Mouse (Mus musculus) embryonic facial prominence, embryonic 14.5 days (tissue): Measurements from ENCODE around the gene Carf. TPM values are rescaled to one million over a fixed set of nuclear protein-coding genes. Genes with fewer than 3 reads are reported as not detected.
A peak's percentile ranks its signal among the peaks of the same experiment; 100 is the strongest.
"Not testable (repeated sequence)": the region's sequence is repeated elsewhere in the genome, so short reads cannot be mapped to it uniquely, and the experiment has no call there.

Experiments
- ATAC-seq: fragments of 200-750 bp; cut with Nextera tagmentation; 2 replicates; pipeline ENCODE4 v1.8.0; 2017; ENCODE audit warnings: low read depth, moderate number of reproducible peaks, moderate TSS enrichment
- DNase-seq: peaks from one replicate; pipeline ENCODE4 v3.0.0-alpha.2; 2015; ENCODE audit warnings: low spot score
- H3K27ac ChIP-seq: fragments of 300-500 bp; sonication (generic); replicated peaks from 2 replicates; pipeline ENCODE4 v1.5.1; 2014; ENCODE audit warnings: low read depth, mild to moderate bottlenecking, low read length, moderate library complexity
- H3K27me3 ChIP-seq: fragments of 300-500 bp; sonication (generic); replicated peaks from 2 replicates; pipeline ENCODE4 v1.6.1; 2014; ENCODE audit warnings: low read length; ENCODE audit not compliant: control insufficient read depth, insufficient read depth
- H3K36me3 ChIP-seq: fragments of 300-500 bp; sonication (generic); 2 replicates; pipeline ENCODE4 v1.6.1; 2014; ENCODE audit warnings: low read length, mixed read lengths; ENCODE audit not compliant: control insufficient read depth, insufficient read depth
- H3K4me1 ChIP-seq: fragments of 300-500 bp; sonication (generic); 2 replicates; pipeline ENCODE4 v1.6.1; 2014; ENCODE audit warnings: antibody characterized with exemption, low read length; ENCODE audit not compliant: control insufficient read depth, insufficient read depth
- H3K4me2 ChIP-seq: fragments of 300-500 bp; sonication (generic); 2 replicates; pipeline ENCODE4 v1.6.1; 2014; ENCODE audit warnings: low read depth, mild to moderate bottlenecking, low read length, moderate library complexity, mixed read lengths
- H3K4me3 ChIP-seq: fragments of 300-500 bp; sonication (generic); 2 replicates; pipeline ENCODE4 v1.5.1; 2014; ENCODE audit warnings: low read depth, mild to moderate bottlenecking, low read length
- H3K9ac ChIP-seq: fragments of 300-500 bp; sonication (generic); 2 replicates; pipeline ENCODE4 v1.6.1; 2014; ENCODE audit warnings: low read depth, mild to moderate bottlenecking, low read length, moderate library complexity, mixed read lengths
- H3K9me3 ChIP-seq: fragments of 300-500 bp; sonication (generic); 2 replicates; pipeline ENCODE4 v1.6.1; 2016; ENCODE audit warnings: low read length; ENCODE audit not compliant: control insufficient read depth
- WGBS: fragments of 180-500 bp; shearing (Covaris S2); extraction: QIAGEN DNeasy Blood & Tissue Kit; methylation state at CpG from one replicate; pipeline ENCODE4 v1.1.7; 2014; 5-methylcytosine and 5-hydroxymethylcytosine counted together
- polyA plus RNA-seq: library from polyadenylated mRNA; unstranded; fragments of >200 nt; fragmentation: Nextera tagmentation; extraction: Ambion mirVana; gene quantifications from 2 replicates; pipeline ENCODE4 v1.2.1, GENCODE M21; 2014

Carf gene
- 6.3 and 7.1 TPM in 2 replicates for polyA plus RNA-seq

GRCm38 (mm10) chr1:60098024-60098781 lies at the start of gene Carf, which contains the start of gene Wdr12:
TSS of gene Carf (plus strand) at chr1:60098247.
TSS of gene Wdr12 (minus strand) at chr1:60098645.
- Histone ChIP-seq H3K4me3 (peak within 1 kb of the TSS; percentile 95), H3K36me3 (peaks cover 10% of the 10 kb centered on the region), H3K9ac (peak within 1 kb of the TSS; percentile 95), H3K27ac (peak within 1 kb of the TSS; percentile 99), H3K4me1 (no peaks in the 10 kb centered on the region; the same call in 1 of the 2 replicates), H3K9me3 (no peaks in the 10 kb centered on the region), H3K4me2 (peak within 1 kb of the TSS; percentile 84), H3K27me3 (no peaks in the 10 kb centered on the region)
- WGBS, result under 1% methylated on average over 39 of the region's 71 CpGs
- DNase-seq (peak; percentile 99), ATAC-seq (peak; percentile 97)

GRCm38 (mm10) chr1:60054659-60055058 lies 43.4 kb upstream of the Carf start:
- no peaks in the 10 kb centered on the region for H3K9me3 ChIP-seq
- H3K4me3 ChIP-seq, result no peak overlapping the region
- DNase-seq (no peak), ATAC-seq (no peak)
- no peaks in the 10 kb centered on the region for H3K36me3 ChIP-seq
- H3K4me1 ChIP-seq, result no peaks in the 10 kb centered on the region
- H3K4me2 ChIP-seq, result no peak overlapping the region
- 29% methylated on average over 3 of the region's 3 CpGs for WGBS
- no peaks in the 10 kb centered on the region for H3K27me3 ChIP-seq
- H3K9ac ChIP-seq, result no peak overlapping the region
- no peak overlapping the region for H3K27ac ChIP-seq

GRCm38 (mm10) chr1:60056310-60056709 lies 41.7 kb upstream of the Carf start:
- 83% methylated on average over 3 of the region's 3 CpGs for WGBS
- Histone ChIP-seq H3K4me2 (no peak overlapping the region), H3K4me1 (no peaks in the 10 kb centered on the region), H3K9ac (no peak overlapping the region), H3K9me3 (no peaks in the 10 kb centered on the region), H3K36me3 (no peaks in the 10 kb centered on the region), H3K4me3 (no peak overlapping the region), H3K27ac (no peak overlapping the region), H3K27me3 (no peaks in the 10 kb centered on the region)
- ATAC-seq (no peak), DNase-seq (no peak)

GRCm38 (mm10) chr1:60070725-60071124 lies 27.3 kb upstream of the Carf start:
- H3K4me2 ChIP-seq, H3K27ac ChIP-seq, DNase-seq, H3K36me3 ChIP-seq, H3K9me3 ChIP-seq, H3K4me1 ChIP-seq, H3K9ac ChIP-seq, H3K4me3 ChIP-seq, H3K27me3 ChIP-seq, ATAC-seq: not testable (repeated sequence)

GRCm38 (mm10) chr1:60074935-60075334 lies 23.1 kb upstream of the Carf start:
- no peak overlapping the region for H3K9ac ChIP-seq
- no peaks in the 10 kb centered on the region for H3K27me3 ChIP-seq
- ATAC-seq (no peak), DNase-seq (no peak)
- WGBS, result 54% methylated on average over 2 of the region's 2 CpGs
- H3K36me3 ChIP-seq, result peaks cover 26% of the 10 kb centered on the region
- no peak overlapping the region for H3K27ac ChIP-seq
- no peak overlapping the region for H3K4me2 ChIP-seq
- H3K9me3 ChIP-seq, result no peaks in the 10 kb centered on the region
- no peak overlapping the region for H3K4me3 ChIP-seq
- no peaks in the 10 kb centered on the region for H3K4me1 ChIP-seq

GRCm38 (mm10) chr1:60075590-60075989 lies 22.5 kb upstream of the Carf start:
- Histone ChIP-seq H3K9me3 (no peaks in the 10 kb centered on the region), H3K4me3 (no peak overlapping the region), H3K27me3 (no peaks in the 10 kb centered on the region), H3K4me2 (no peak overlapping the region), H3K27ac (no peak overlapping the region), H3K4me1 (no peaks in the 10 kb centered on the region), H3K9ac (no peak overlapping the region), H3K36me3 (peaks cover 32% of the 10 kb centered on the region)
- DNase-seq, result no peak
- ATAC-seq, result no peak
- 67% methylated on average over 3 of the region's 3 CpGs for WGBS

GRCm38 (mm10) chr1:60076411-60076810 lies 21.6 kb upstream of the Carf start:
- Histone ChIP-seq H3K36me3 (peaks cover 38% of the 10 kb centered on the region), H3K4me2 (no peak overlapping the region), H3K4me1 (no peaks in the 10 kb centered on the region), H3K9me3 (no peaks in the 10 kb centered on the region), H3K4me3 (no peak overlapping the region), H3K27ac (no peak overlapping the region), H3K27me3 (no peaks in the 10 kb centered on the region), H3K9ac (no peak overlapping the region)
- ATAC-seq (no peak), DNase-seq (no peak)
- WGBS, result 88% methylated on average over 6 of the region's 6 CpGs

GRCm38 (mm10) chr1:60096572-60097276 lies 1.3 kb upstream of the Carf start:
- 8% methylated on average over 13 of the region's 13 CpGs for WGBS
- peak overlapping the region; percentile 24 for H3K27ac ChIP-seq

More at GRCm38 (mm10) chr1:60096572-60097276, 1.3 kb upstream of the Carf start:
- Histone ChIP-seq H3K4me2 (peak overlapping the region; percentile 84), H3K9ac (peak overlapping the region; percentile 95), H3K4me1 (no peaks in the 10 kb centered on the region; the same call in 1 of the 2 replicates), H3K4me3 (peak overlapping the region; percentile 95), H3K36me3 (peaks cover 24% of the 10 kb centered on the region), H3K9me3 (no peaks in the 10 kb centered on the region), H3K27me3 (no peaks in the 10 kb centered on the region)
- no peak for ATAC-seq
- DNase-seq, result peak; percentile 33
